Mouse (Mus musculus) cerebellum, postnatal 10 days (tissue): ENCODE results near the gene Litaf.
"Not testable (repeated sequence)": the region's sequence is repeated elsewhere in the genome, so short reads cannot be mapped to it uniquely, and the experiment has no call there.

ENCODE experiments used
- DNase-seq, 2 experiments: peaks; one replicate each; pipeline ENCODE4 v3.0.0; 2021; ENCODE audit warnings: mixed read lengths in 2 of 2

The Litaf gene

GRCm38 (mm10) chr16:11021403-11022112 lies 44.4 kb downstream of the Litaf start:
- DNase-seq = peak; percentile 43 to 50

DNA sequence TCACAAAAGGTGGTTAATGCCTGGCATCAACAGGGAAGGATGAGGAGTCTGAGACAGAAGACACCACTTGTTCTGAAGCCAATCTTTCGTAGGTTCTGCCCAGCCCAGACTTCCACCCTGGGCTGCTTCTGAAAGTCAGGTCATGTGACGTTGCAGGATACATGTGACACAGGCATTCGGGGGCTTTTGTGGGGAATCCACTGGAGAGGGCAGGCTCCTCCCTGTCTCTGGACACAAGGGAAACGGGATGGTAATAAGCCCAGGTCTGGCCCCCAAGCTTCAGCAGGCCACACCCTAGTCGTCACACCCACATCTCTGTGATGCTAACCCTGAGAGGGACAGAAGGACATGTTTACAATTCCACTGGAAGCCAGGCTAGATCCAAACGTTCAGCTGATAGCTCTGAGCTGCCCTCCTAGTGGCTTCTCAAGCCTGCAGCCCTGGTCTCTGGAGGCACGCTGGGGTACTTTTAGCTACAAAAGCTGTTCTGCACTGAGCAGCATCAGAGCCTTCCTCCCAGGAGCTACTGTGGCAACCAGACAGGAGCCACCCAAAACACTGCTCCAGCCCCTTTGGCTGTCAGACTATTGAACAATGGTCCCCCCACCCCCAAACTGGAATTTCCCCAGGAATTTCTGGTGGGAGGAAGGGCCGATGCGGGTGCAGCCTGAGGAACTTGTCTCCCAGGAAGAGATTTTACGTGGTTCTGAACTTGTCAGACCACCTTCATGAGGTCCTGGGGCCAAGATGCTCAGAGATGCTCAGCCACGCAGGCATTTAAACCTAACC lies 48.0 kb downstream of the Litaf start:
- no peak for DNase-seq

GRCm38 (mm10) chr16:11016353-11016752 lies 49.6 kb downstream of the Litaf start:
- no peak for DNase-seq

DNA sequence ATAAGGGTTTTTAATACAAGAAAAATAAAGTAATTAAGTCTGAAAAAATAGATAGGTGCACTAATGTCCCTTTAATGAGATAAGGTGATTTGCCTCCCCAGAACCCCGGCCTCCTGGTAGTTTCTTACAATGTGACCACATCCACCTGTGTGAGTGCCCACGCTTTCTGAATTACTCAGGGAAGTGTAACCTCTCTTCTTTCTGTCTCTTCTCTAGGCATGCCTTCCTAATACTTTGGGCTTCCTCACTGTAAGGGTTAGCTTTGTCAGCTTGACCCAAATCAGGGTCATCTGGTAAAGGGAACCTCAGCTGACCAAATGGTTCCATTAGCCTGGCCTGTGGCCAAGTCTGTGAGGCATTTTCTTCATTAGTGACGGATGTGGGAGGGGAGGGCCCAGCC lies 51.5 kb downstream of the Litaf start:
- no peak for DNase-seq

DNA sequence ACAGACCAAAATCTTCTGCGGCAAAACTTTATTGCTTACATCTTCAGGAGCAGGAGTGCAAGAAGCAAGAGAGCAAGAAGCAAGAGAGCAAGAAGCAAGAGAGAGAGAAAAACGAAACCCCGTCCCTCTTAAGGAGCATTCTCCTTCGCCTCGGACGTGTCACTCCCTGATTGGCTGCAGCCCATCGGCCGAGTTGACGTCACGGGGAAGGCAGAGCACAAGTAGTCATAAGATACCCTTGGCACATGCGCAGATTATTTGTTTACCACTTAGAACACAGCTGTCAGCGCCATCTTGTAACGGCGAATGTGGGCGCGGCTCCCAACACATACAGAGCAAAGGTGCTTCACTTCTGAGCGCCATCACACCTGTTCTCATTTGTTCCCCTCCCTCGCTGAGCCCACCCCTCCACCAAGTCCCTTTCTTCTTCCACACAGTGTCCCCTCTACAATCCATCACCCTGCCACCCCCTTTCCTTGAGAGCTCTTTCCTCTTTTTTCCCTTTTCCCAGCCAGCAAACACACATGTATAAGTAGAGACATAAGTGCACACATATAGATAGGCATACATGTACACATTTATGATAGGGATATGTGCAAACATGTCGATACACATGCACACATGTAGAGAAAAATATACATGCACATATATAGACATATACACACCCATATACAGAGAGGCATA lies 52.4 kb downstream of the Litaf start:
- not testable (repeated sequence) for DNase-seq

GRCm38 (mm10) chr16:11012571-11013463 lies 53.1 kb downstream of the Litaf start:
- peak; percentile 52 to 75 for DNase-seq

GRCm38 (mm10) chr16:11011939-11012338 lies 54.0 kb downstream of the Litaf start:
- no peak for DNase-seq

GRCm38 (mm10) chr16:11011206-11011605 lies 54.8 kb downstream of the Litaf start:
- DNase-seq = no peak

DNA sequence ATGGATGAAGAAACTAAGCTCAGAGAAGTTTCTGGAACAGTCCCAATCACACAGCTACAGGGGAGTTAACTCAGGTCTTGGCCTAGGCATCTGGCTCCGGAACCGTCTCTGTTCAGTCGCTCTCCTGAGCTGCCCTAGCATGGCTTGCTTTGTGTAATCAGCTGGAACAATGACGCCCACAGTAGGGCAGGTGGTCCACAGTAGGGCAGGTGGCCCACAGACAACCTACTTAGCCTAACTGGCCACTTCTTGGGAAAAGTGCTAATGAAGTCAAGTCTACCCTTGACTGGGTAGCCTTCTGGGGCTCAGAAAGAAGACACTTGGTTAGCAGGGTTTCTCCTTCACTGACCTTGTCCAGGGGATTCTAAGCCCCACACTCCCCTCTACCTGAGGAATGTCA lies 55.7 kb downstream of the Litaf start:
- no peak for DNase-seq

GRCm38 (mm10) chr16:11008162-11008991 lies 57.6 kb downstream of the Litaf start:
- peak; percentile 45 to 62 for DNase-seq

- peak in 1 of 2 experiments; percentile 38 for DNase-seq
Measured at GRCm38 (mm10) chr16:11006100-11006499, 59.9 kb downstream of the Litaf start.

DNA sequence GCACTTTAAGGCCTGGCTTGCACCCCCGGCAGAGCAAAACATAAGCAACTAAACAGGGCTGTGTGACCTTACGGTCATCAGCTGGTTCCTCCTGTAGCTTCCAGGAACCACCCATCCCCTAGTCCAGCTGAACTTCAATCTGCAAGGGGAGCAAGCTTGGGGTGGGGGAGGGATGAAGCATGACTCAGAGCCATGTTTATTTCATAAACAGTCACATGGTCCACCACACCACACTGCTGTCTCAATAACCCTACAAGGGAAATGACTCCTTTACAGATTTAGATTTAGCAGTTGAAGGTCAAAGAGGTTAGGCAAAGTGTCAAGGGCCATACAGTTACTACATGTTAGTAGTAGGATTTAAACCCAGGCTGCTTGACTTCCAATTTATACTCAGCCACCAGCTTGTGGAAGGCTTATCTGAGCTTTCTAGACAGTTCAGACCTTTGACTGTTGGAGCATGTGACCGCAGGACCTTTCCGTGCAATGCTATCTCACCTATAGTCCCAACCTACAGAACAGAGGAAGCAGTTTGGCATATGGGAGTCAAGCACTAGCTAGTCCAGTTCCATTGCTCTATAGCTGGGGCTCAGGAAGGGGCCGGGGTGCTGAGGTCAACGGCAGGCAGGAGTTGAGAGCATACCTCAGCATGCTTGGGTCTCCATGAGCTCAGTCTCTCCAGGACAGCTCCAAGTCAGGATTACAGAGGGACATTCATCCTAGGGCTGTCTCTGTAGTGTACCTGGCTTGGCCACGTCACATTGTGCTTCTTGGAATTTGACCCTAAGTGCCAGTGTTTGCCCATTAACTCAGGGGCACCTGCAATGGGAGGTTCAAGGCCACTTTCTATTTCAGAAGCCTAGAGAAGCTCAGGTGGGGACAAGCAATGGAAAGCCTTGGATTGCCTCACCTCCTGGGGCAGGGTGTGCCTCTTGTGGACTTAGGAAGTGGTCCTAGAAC lies 64.0 kb downstream of the Litaf start:
- DNase-seq = no peak

DNA sequence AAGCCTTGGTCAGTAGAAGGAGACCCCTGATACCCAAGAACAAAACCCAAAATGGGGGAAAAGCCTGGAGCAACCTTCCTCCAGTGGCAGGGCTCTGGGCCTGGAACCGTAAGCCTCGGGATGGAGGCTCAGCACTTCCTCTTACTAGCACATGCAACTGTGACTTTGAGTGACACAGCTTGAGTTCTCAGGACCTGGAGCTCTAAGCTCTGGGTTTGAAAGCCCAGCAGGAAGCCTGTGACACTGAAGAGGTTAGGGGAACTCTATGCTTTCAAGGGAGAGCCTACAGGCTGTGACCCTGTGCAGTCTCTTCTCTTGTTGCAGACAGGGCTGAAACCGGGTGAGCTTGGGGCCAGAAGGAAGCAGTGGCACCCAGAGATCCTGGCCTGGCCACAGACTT lies 66.1 kb downstream of the Litaf start:
- DNase-seq = no peak

- DNase-seq = no peak
Measured at GRCm38 (mm10) chr16:10998224-10998623, 67.7 kb downstream of the Litaf start.

GRCm38 (mm10) chr16:10996576-10996975 lies 69.4 kb downstream of the Litaf start:
- no peak for DNase-seq

- DNase-seq = peak; percentile 89 to 96
Measured at GRCm38 (mm10) chr16:10993032-10993744, 72.8 kb downstream of the Litaf start.

DNA sequence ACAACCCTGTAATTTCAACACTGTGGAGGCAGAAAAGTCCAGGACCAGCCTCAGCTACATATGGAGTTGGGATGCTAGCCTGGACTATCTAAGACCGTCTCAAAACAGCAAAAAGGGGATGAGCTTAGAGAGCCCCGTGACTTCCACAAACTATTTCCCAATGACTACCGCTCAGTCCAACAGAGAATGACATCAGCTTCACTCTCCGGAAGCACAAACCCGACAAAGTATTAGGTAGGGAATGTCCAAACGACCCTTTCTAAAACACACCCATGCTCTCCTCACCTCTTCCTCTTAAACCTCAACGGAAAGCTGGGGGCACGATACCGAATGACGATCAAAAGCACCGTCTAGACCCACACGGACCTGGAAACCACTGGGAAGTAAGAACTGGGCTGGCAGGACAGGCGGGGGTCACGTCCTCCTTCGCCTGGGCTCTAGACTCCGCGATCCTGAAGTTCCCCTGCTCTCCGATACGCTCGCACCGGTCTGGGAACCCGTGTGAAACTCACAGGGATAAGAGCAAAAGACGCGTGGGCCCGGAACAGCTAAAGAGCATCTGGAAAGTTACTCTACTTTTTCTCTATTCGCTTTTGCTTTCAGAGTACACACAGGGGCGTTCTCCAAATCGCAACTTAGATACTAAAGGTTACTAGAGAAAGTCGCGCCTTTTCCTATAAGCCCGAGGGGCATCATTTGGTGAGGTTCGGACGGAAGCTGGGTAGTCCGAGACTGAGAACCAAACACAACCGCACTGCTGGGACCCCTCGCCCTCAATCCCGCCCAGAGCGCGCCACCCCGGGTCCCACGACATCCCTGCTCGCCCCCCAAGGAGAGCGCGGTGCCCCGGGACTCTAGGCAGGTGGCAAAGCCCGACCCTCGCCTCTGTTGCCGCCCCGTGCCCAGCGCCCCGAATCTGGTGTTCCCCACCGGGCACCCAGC lies 73.6 kb downstream of the Litaf start:
- peak; percentile 25 to 38 for DNase-seq

GRCm38 (mm10) chr16:10991737-10992089 lies 74.2 kb downstream of the Litaf start:
- no peak for DNase-seq

DNA sequence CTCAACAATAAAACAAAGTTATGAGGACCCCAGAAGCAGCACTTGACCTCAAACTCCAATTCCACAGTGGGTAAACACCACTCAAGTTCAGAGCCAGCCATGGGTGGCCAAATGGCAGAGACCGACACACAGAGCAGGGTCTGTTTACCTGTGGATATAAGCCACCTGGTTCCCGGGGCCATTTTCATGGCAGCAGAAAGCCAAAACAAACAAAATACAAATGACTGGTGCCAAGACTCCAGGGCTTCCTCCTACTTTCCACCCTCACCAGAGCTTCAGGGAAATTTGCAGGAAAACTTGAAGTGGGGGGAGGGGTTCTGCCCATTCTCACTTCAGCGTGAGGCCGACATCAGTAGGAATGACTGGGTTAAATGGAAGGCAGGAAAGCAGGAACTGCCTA lies 75.2 kb downstream of the Litaf start:
- no peak for DNase-seq
